Mouse (Mus musculus) thymus, adult 2 months (tissue): ENCODE data around the gene Foxp2. TPM values are rescaled to one million over a fixed set of nuclear protein-coding genes. Genes with fewer than 3 reads are reported as not detected.

Source experiments
- DNase-seq: peaks from one replicate; pipeline ENCODE4 v3.0.0; 2021
- H3K27ac ChIP-seq: fragments of 200-500 bp; 2 replicates; pipeline ENCODE4 v1.5.1; 2012; ENCODE audit warnings: low read length, control low read depth; ENCODE audit not compliant: control insufficient read depth, insufficient read depth
- H3K27me3 ChIP-seq: fragments of 200-500 bp; 2 replicates; pipeline ENCODE4 v1.6.1; 2012; ENCODE audit warnings: mild to moderate bottlenecking, low read length, moderate library complexity, mixed read lengths; ENCODE audit not compliant: control insufficient read depth, insufficient read depth
- H3K36me3 ChIP-seq: fragments of 200-500 bp; 2 replicates; pipeline ENCODE4 v1.6.1; 2012; ENCODE audit warnings: mild to moderate bottlenecking, low read length, moderate library complexity; ENCODE audit not compliant: control insufficient read depth, insufficient read depth
- H3K4me1 ChIP-seq: fragments of 200-500 bp; replicated peaks from 2 replicates; pipeline ENCODE4 v1.6.1; 2012; ENCODE audit warnings: low read length; ENCODE audit not compliant: control insufficient read depth, insufficient read depth
- H3K4me3 ChIP-seq: fragments of 200-500 bp; 2 replicates; pipeline ENCODE4 v1.5.1; 2012; ENCODE audit warnings: mild to moderate bottlenecking, low read length, control low read depth, moderate library complexity; ENCODE audit not compliant: control insufficient read depth, insufficient read depth
- CTCF ChIP-seq: fragments of 200-500 bp; IDR thresholded peaks from 2 replicates; pipeline ENCODE4 v1.5.1; 2012; ENCODE audit warnings: mild to moderate bottlenecking, control low read depth, low read length, moderate library complexity, borderline replicate concordance; ENCODE audit not compliant: control insufficient read depth, poor library complexity, insufficient read depth; ENCODE audit errors: extremely low read depth
- POLR2A ChIP-seq: fragments of 200-500 bp; IDR thresholded peaks from 2 replicates; pipeline ENCODE4 v1.6.1; 2012; ENCODE audit warnings: mild to moderate bottlenecking, low read length, control low read depth, moderate library complexity; ENCODE audit not compliant: control insufficient read depth, poor library complexity, insufficient read depth; ENCODE audit errors: extremely low read depth
- WGBS: fragments of 180-500 bp; shearing (Covaris S2); methylation state at CpG from one replicate; pipeline ENCODE4 v1.1.7; 2018; 5-methylcytosine and 5-hydroxymethylcytosine counted together
- polyA plus RNA-seq: library from polyadenylated mRNA; depleted of rRNA; stranded (reverse); fragments of >200 nt; gene quantifications from 2 replicates; pipeline ENCODE4 v1.2.3, GENCODE M21; 2012

Gene Foxp2
- polyA plus RNA-seq, 1 experiment = 0.85 TPM

GRCm38 (mm10) chr6:14900579-14901021 is 549 bp upstream of the Foxp2 start:
- peaks cover 10% of the 10 kb centered on the region; the same call in 1 of the 2 replicates for H3K4me1 ChIP-seq
- no peaks in the 10 kb centered on the region for H3K36me3 ChIP-seq
- H3K4me3 ChIP-seq = 0 out of 2 replicates have a peak overlapping the region, but pooled peaks have one; percentile 1
- DNase-seq = no peak
- TF ChIP-seq CTCF (no peak), POLR2A (no peak)
- WGBS = 2% methylated on average over 20 of the region's 20 CpGs
- no peak overlapping the region for H3K27ac ChIP-seq
- peaks cover 9% of the 10 kb centered on the region; the same call in 1 of the 2 replicates for H3K27me3 ChIP-seq

- 15% methylated on average over 13 of the region's 13 CpGs for WGBS
- no peak for DNase-seq
- TF ChIP-seq CTCF (no peak), POLR2A (no peak)
- H3K4me1 ChIP-seq = peaks cover 10% of the 10 kb centered on the region; the same call in 1 of the 2 replicates
- H3K36me3 ChIP-seq = no peaks in the 10 kb centered on the region
- H3K4me3 ChIP-seq = no peak overlapping the region
- peaks cover 9% of the 10 kb centered on the region; the same call in 1 of the 2 replicates for H3K27me3 ChIP-seq
- no peak overlapping the region for H3K27ac ChIP-seq
These were observed 972 bp downstream of the Foxp2 start for GRCm38 (mm10) chr6:14901971-14902670.

GRCm38 (mm10) chr6:14903271-14903965 is 2.3 kb downstream of the Foxp2 start:
- DNase-seq = no peak
- WGBS = 39% methylated on average over 5 of the region's 5 CpGs
- TF ChIP-seq POLR2A = no peak
- no peak for TF ChIP-seq CTCF
- H3K4me3 ChIP-seq = no peak overlapping the region
- no peak overlapping the region for H3K27ac ChIP-seq
- peaks cover 10% of the 10 kb centered on the region; the same call in 1 of the 2 replicates for H3K4me1 ChIP-seq
- H3K36me3 ChIP-seq = no peaks in the 10 kb centered on the region
- peaks cover 9% of the 10 kb centered on the region; the same call in 1 of the 2 replicates for H3K27me3 ChIP-seq

- Histone ChIP-seq H3K36me3 (no peaks in the 10 kb centered on the region), H3K27ac (no peak overlapping the region), H3K4me3 (no peak overlapping the region), H3K4me1 (no peaks in the 10 kb centered on the region), H3K27me3 (no peaks in the 10 kb centered on the region)
- WGBS = 85% methylated on average over 2 of the region's 2 CpGs
- TF ChIP-seq POLR2A (no peak), CTCF (no peak)
- no peak for DNase-seq
These were observed 13.9 kb downstream of the Foxp2 start for GRCm38 (mm10) chr6:14915066-14915465.

GRCm38 (mm10) chr6:14922704-14923103 is 21.6 kb downstream of the Foxp2 start:
- no peak for DNase-seq
- no peak for TF ChIP-seq CTCF
- no peak for TF ChIP-seq POLR2A
- no peaks in the 10 kb centered on the region for H3K4me1 ChIP-seq
- no peak overlapping the region for H3K4me3 ChIP-seq
- no peaks in the 10 kb centered on the region for H3K27me3 ChIP-seq
- no peaks in the 10 kb centered on the region for H3K36me3 ChIP-seq
- no peak overlapping the region for H3K27ac ChIP-seq

- Histone ChIP-seq H3K4me1 (no peaks in the 10 kb centered on the region), H3K27ac (no peak overlapping the region), H3K4me3 (no peak overlapping the region), H3K27me3 (no peaks in the 10 kb centered on the region), H3K36me3 (no peaks in the 10 kb centered on the region)
- no peak for DNase-seq
- 77% methylated on average over 4 of the region's 4 CpGs for WGBS
- no peak for TF ChIP-seq CTCF
These were observed 23.9 kb downstream of the Foxp2 start for GRCm38 (mm10) chr6:14924976-14925489.
